Mouse (Mus musculus): ENCODE data around the gene Baz2a. TPM values are rescaled to one million over a fixed set of nuclear protein-coding genes. Genes with fewer than 3 reads are reported as not detected.
"Not testable (repeated sequence)": the region's sequence is repeated elsewhere in the genome, so short reads cannot be mapped to it uniquely, and the experiment has no call there.

Gene Baz2a
- polyA plus RNA-seq, 1 experiment from 2014 or later = 37.6 TPM

GRCm38 (mm10) chr10:128142165-128142564 is 50.8 kb downstream of the Baz2a start:
- ATAC-seq (ENCODE audit: low FRiP score) (no peak), DNase-seq (ENCODE audit: low spot score) (no peak)
- Histone ChIP-seq H3K4me2 (replicated peaks; ENCODE audit: low read depth, low read length) (no peak overlapping the region), H3K4me1 (replicated peaks; ENCODE audit: control insufficient read depth, insufficient read depth, low read length) (no peaks in the 10 kb centered on the region), H3K27me3 (ENCODE audit: control insufficient read depth, insufficient read depth, low read length) (no peaks in the 10 kb centered on the region), H3K4me3 (ENCODE audit: low read depth, low read length) (no peak overlapping the region), H3K9me3 (ENCODE audit: control insufficient read depth, low read length) (no peaks in the 10 kb centered on the region), H3K9ac (ENCODE audit: low read depth, low read length) (no peak overlapping the region), H3K36me3 (ENCODE audit: control insufficient read depth, insufficient read depth, low read length) (no peaks in the 10 kb centered on the region), H3K27ac (ENCODE audit: low read depth, low read length) (no peak overlapping the region)
- WGBS = 64% methylated on average over 2 of the region's 2 CpGs

- no peak overlapping the region for H3K27ac ChIP-seq (ENCODE audit: low read depth, low read length)
- no peaks in the 10 kb centered on the region for H3K36me3 ChIP-seq (ENCODE audit: control insufficient read depth, insufficient read depth, low read length)
- DNase-seq (ENCODE audit: low spot score) (no peak), ATAC-seq (ENCODE audit: low FRiP score) (no peak)
- H3K4me3 ChIP-seq (ENCODE audit: low read depth, low read length) = no peak overlapping the region
- no peaks in the 10 kb centered on the region for H3K27me3 ChIP-seq (ENCODE audit: control insufficient read depth, insufficient read depth, low read length)
- H3K4me1 ChIP-seq (replicated peaks; ENCODE audit: control insufficient read depth, insufficient read depth, low read length) = no peaks in the 10 kb centered on the region
- WGBS = 75% methylated on average over 4 of the region's 4 CpGs
- H3K4me2 ChIP-seq (replicated peaks; ENCODE audit: low read depth, low read length) = no peak overlapping the region
- no peaks in the 10 kb centered on the region for H3K9me3 ChIP-seq (ENCODE audit: control insufficient read depth, low read length)
- H3K9ac ChIP-seq (ENCODE audit: low read depth, low read length) = no peak overlapping the region
Measured at GRCm38 (mm10) chr10:128143659-128144058, 52.3 kb downstream of the Baz2a start.

GRCm38 (mm10) chr10:128144961-128145360 is 53.6 kb downstream of the Baz2a start:
- H3K9ac ChIP-seq (ENCODE audit: low read depth, low read length) = no peak overlapping the region
- no peak overlapping the region for H3K4me3 ChIP-seq (ENCODE audit: low read depth, low read length)
- DNase-seq (ENCODE audit: low spot score) (no peak), ATAC-seq (ENCODE audit: low FRiP score) (no peak)
- no peaks in the 10 kb centered on the region for H3K27me3 ChIP-seq (ENCODE audit: control insufficient read depth, insufficient read depth, low read length)
- no peaks in the 10 kb centered on the region for H3K4me1 ChIP-seq (replicated peaks; ENCODE audit: control insufficient read depth, insufficient read depth, low read length)
- 79% methylated on average over 2 of the region's 2 CpGs for WGBS
- no peaks in the 10 kb centered on the region for H3K9me3 ChIP-seq (ENCODE audit: control insufficient read depth, low read length)
- no peaks in the 10 kb centered on the region for H3K36me3 ChIP-seq (ENCODE audit: control insufficient read depth, insufficient read depth, low read length)
- no peak overlapping the region for H3K27ac ChIP-seq (ENCODE audit: low read depth, low read length)
- H3K4me2 ChIP-seq (replicated peaks; ENCODE audit: low read depth, low read length) = no peak overlapping the region

GRCm38 (mm10) chr10:128148789-128149365 is 57.5 kb downstream of the Baz2a start:
- Histone ChIP-seq H3K4me3 (ENCODE audit: low read depth, low read length) (no peak overlapping the region), H3K4me1 (replicated peaks; ENCODE audit: control insufficient read depth, insufficient read depth, low read length) (no peaks in the 10 kb centered on the region), H3K9ac (ENCODE audit: low read depth, low read length) (no peak overlapping the region), H3K9me3 (ENCODE audit: control insufficient read depth, low read length) (no peaks in the 10 kb centered on the region), H3K4me2 (replicated peaks; ENCODE audit: low read depth, low read length) (no peak overlapping the region), H3K27ac (ENCODE audit: low read depth, low read length) (0 out of 2 replicates have a peak overlapping the region, but pooled peaks have one; percentile 7), H3K36me3 (ENCODE audit: control insufficient read depth, insufficient read depth, low read length) (no peaks in the 10 kb centered on the region), H3K27me3 (ENCODE audit: control insufficient read depth, insufficient read depth, low read length) (no peaks in the 10 kb centered on the region)
- ATAC-seq (ENCODE audit: low FRiP score) (no peak), DNase-seq (ENCODE audit: low spot score) (no peak)
- 91% methylated on average over 5 of the region's 5 CpGs for WGBS

GRCm38 (mm10) chr10:128149592-128149991 is 58.2 kb downstream of the Baz2a start:
- ATAC-seq (ENCODE audit: low FRiP score) (no peak), DNase-seq (ENCODE audit: low spot score) (peak; percentile 53)
- Histone ChIP-seq H3K4me1 (replicated peaks; ENCODE audit: control insufficient read depth, insufficient read depth, low read length) (no peaks in the 10 kb centered on the region), H3K9me3 (ENCODE audit: control insufficient read depth, low read length) (no peaks in the 10 kb centered on the region), H3K27ac (ENCODE audit: low read depth, low read length) (0 out of 2 replicates have a peak overlapping the region, but pooled peaks have one; percentile 7), H3K4me3 (ENCODE audit: low read depth, low read length) (no peak overlapping the region), H3K27me3 (ENCODE audit: control insufficient read depth, insufficient read depth, low read length) (no peaks in the 10 kb centered on the region), H3K36me3 (ENCODE audit: control insufficient read depth, insufficient read depth, low read length) (no peaks in the 10 kb centered on the region), H3K4me2 (replicated peaks; ENCODE audit: low read depth, low read length) (no peak overlapping the region), H3K9ac (ENCODE audit: low read depth, low read length) (no peak overlapping the region)
- 6% methylated on average over 5 of the region's 5 CpGs for WGBS

- no peaks in the 10 kb centered on the region for H3K9me3 ChIP-seq (ENCODE audit: control insufficient read depth, low read length)
- H3K27me3 ChIP-seq (ENCODE audit: control insufficient read depth, insufficient read depth, low read length) = no peaks in the 10 kb centered on the region
- H3K4me2 ChIP-seq (replicated peaks; ENCODE audit: low read depth, low read length) = no peak overlapping the region
- WGBS = 84% methylated on average over 14 of the region's 14 CpGs
- no peaks in the 10 kb centered on the region for H3K36me3 ChIP-seq (ENCODE audit: control insufficient read depth, insufficient read depth, low read length)
- H3K9ac ChIP-seq (ENCODE audit: low read depth, low read length) = no peak overlapping the region
- no peak overlapping the region for H3K27ac ChIP-seq (ENCODE audit: low read depth, low read length)
- no peaks in the 10 kb centered on the region for H3K4me1 ChIP-seq (replicated peaks; ENCODE audit: control insufficient read depth, insufficient read depth, low read length)
- no peak overlapping the region for H3K4me3 ChIP-seq (ENCODE audit: low read depth, low read length)
- ATAC-seq (ENCODE audit: low FRiP score) = no peak
- DNase-seq (ENCODE audit: low spot score) = no peak
Measured at GRCm38 (mm10) chr10:128150941-128151340, 59.6 kb downstream of the Baz2a start.

- H3K9ac ChIP-seq (ENCODE audit: low read depth, low read length) = no peak overlapping the region
- no peaks in the 10 kb centered on the region for H3K27me3 ChIP-seq (ENCODE audit: control insufficient read depth, insufficient read depth, low read length)
- no peaks in the 10 kb centered on the region for H3K9me3 ChIP-seq (ENCODE audit: control insufficient read depth, low read length)
- no peaks in the 10 kb centered on the region for H3K36me3 ChIP-seq (ENCODE audit: control insufficient read depth, insufficient read depth, low read length)
- no peaks in the 10 kb centered on the region for H3K4me1 ChIP-seq (replicated peaks; ENCODE audit: control insufficient read depth, insufficient read depth, low read length)
- H3K4me2 ChIP-seq (replicated peaks; ENCODE audit: low read depth, low read length) = no peak overlapping the region
- no peak overlapping the region for H3K4me3 ChIP-seq (ENCODE audit: low read depth, low read length)
- ATAC-seq (ENCODE audit: low FRiP score) (no peak), DNase-seq (ENCODE audit: low spot score) (no peak)
- WGBS = 86% methylated on average over 3 of the region's 3 CpGs
- H3K27ac ChIP-seq (ENCODE audit: low read depth, low read length) = no peak overlapping the region
Measured at GRCm38 (mm10) chr10:128153978-128154377, 62.6 kb downstream of the Baz2a start.

- not testable (repeated sequence) for H3K36me3 ChIP-seq (ENCODE audit: control insufficient read depth, insufficient read depth, low read length); H3K4me2 ChIP-seq (replicated peaks; ENCODE audit: low read depth, low read length); ATAC-seq (ENCODE audit: low FRiP score); H3K27me3 ChIP-seq (ENCODE audit: control insufficient read depth, insufficient read depth, low read length); H3K4me1 ChIP-seq (replicated peaks; ENCODE audit: control insufficient read depth, insufficient read depth, low read length); H3K4me3 ChIP-seq (ENCODE audit: low read depth, low read length); H3K9ac ChIP-seq (ENCODE audit: low read depth, low read length); DNase-seq (ENCODE audit: low spot score); H3K27ac ChIP-seq (ENCODE audit: low read depth, low read length); H3K9me3 ChIP-seq (ENCODE audit: control insufficient read depth, low read length)
- WGBS = 100% methylated on average over 1 of the region's 3 CpGs
Measured at GRCm38 (mm10) chr10:128165726-128166125, 74.3 kb downstream of the Baz2a start.

- no peaks in the 10 kb centered on the region for H3K36me3 ChIP-seq (ENCODE audit: control insufficient read depth, insufficient read depth, low read length)
- DNase-seq (ENCODE audit: low spot score) = no peak
- H3K4me1 ChIP-seq (replicated peaks; ENCODE audit: control insufficient read depth, insufficient read depth, low read length) = no peaks in the 10 kb centered on the region
- 64% methylated on average over 6 of the region's 6 CpGs for WGBS
- H3K27ac ChIP-seq (ENCODE audit: low read depth, low read length) = no peak overlapping the region
- H3K9ac ChIP-seq (ENCODE audit: low read depth, low read length) = no peak overlapping the region
- no peak overlapping the region for H3K4me3 ChIP-seq (ENCODE audit: low read depth, low read length)
- no peaks in the 10 kb centered on the region for H3K9me3 ChIP-seq (ENCODE audit: control insufficient read depth, low read length)
- ATAC-seq (ENCODE audit: low FRiP score) = no peak
- no peak overlapping the region for H3K4me2 ChIP-seq (replicated peaks; ENCODE audit: low read depth, low read length)
- no peaks in the 10 kb centered on the region for H3K27me3 ChIP-seq (ENCODE audit: control insufficient read depth, insufficient read depth, low read length)
Measured at GRCm38 (mm10) chr10:128167091-128167490, 75.7 kb downstream of the Baz2a start.
